ENCODE assay signal across 13 mouse cellular contexts in genomic region chr3:41258291-41258690, GRCm38 (mm10).
A peak's percentile ranks its signal among the peaks of the same experiment; 100 is the strongest.
DNase-seq lines count a peak whose midpoint lies in the region; ATAC-seq and TF ChIP-seq lines count a peak whose summit lies in the region.
"Had no signal": no experiment of that assay in that cellular context is flagged by ENCODE, and none has a peak within 500 bp of the region (broad histone marks: within the 10 kb centered on the region; RNA-seq: fewer than 3 reads in every experiment).

No protein-coding gene starts in this region.

- H3K27me3 ChIP-seq in hindbrain, embryonic 10.5 days (ENCODE audit: insufficient read depth, poor library complexity, severe bottlenecking), result no peaks in the 10 kb centered on the region
- H3K27me3 ChIP-seq in hindbrain, postnatal 0 days (ENCODE audit: insufficient read depth, low read length), result no peaks in the 10 kb centered on the region
- H3K27me3 ChIP-seq in embryonic facial prominence, embryonic 11.5 days (ENCODE audit: control insufficient read depth, insufficient read depth, low read length), result no peaks in the 10 kb centered on the region

- 58% methylated on average over 6 of the region's 6 CpGs for WGBS in hindbrain, embryonic 10.5 days
- 76% methylated on average over 6 of the region's 6 CpGs for WGBS in hindbrain, postnatal 0 days
- 20% methylated on average over 6 of the region's 6 CpGs for WGBS in embryonic facial prominence, embryonic 11.5 days

- TF ChIP-seq CTCF in hindbrain, postnatal 0 days (IDR thresholded peaks at IDR 0.05; ENCODE audit: low read depth), result no peak

- no peaks in the 10 kb centered on the region for H3K4me1 ChIP-seq in hindbrain, embryonic 10.5 days (replicated peaks)
- no peaks in the 10 kb centered on the region for H3K4me1 ChIP-seq in hindbrain, postnatal 0 days (ENCODE audit: insufficient read depth, low read length)
- H3K4me1 ChIP-seq in embryonic facial prominence, embryonic 11.5 days (ENCODE audit: control insufficient read depth, insufficient read depth, low read length), result no peaks in the 10 kb centered on the region

- peak; percentile 42 for DNase-seq in hindbrain, embryonic 10.5 days (ENCODE audit: low spot score)
- DNase-seq in hindbrain, postnatal 0 days (ENCODE audit: low spot score), result no peak
- DNase-seq in embryonic facial prominence, embryonic 11.5 days (ENCODE audit: low spot score), result peak; percentile 93
- DNase-seq in hindlimb bud, embryonic 11.5 days (ENCODE audit: extremely low spot score, low read depth, low spot score), result peak; percentile 79
- peak; percentile 24 for DNase-seq in lung, postnatal 36 days
- DNase-seq in frontal cortex, adult 2 months (ENCODE audit: extremely low spot score in 1 of 2, low spot score in 1 of 2), result no peak
- no peak for DNase-seq in layer of hippocampus, postnatal 36 days
- DNase-seq: cerebellum, adult 11-12 months had no signal

- 0 out of 2 replicates have a peak overlapping the region, but pooled peaks have one; percentile 50 for H3K27ac ChIP-seq in hindbrain, embryonic 10.5 days
- H3K27ac ChIP-seq in hindbrain, postnatal 0 days, result no peak overlapping the region
- 0 out of 2 replicates have a peak overlapping the region, but pooled peaks have one; percentile 52 for H3K27ac ChIP-seq in embryonic facial prominence, embryonic 11.5 days (replicated peaks; ENCODE audit: low read depth, low read length)
- H3K27ac ChIP-seq: macrophage had no signal

- no peak overlapping the region for H3K9ac ChIP-seq in hindbrain, postnatal 0 days (replicated peaks; ENCODE audit: low read length)
- no peak overlapping the region for H3K9ac ChIP-seq in embryonic facial prominence, embryonic 11.5 days (replicated peaks; ENCODE audit: low read length)

- H3K9me3 ChIP-seq in hindbrain, embryonic 10.5 days, result no peaks in the 10 kb centered on the region
- H3K9me3 ChIP-seq in hindbrain, postnatal 0 days (ENCODE audit: low read length), result no peaks in the 10 kb centered on the region
- no peaks in the 10 kb centered on the region for H3K9me3 ChIP-seq in embryonic facial prominence, embryonic 11.5 days (replicated peaks; ENCODE audit: control insufficient read depth, low read length)
- H3K9me3 ChIP-seq: G1E had no signal

- H3K36me3 ChIP-seq in hindbrain, embryonic 10.5 days, result no peaks in the 10 kb centered on the region
- no peaks in the 10 kb centered on the region for H3K36me3 ChIP-seq in hindbrain, postnatal 0 days (ENCODE audit: insufficient read depth, low read length)
- no peaks in the 10 kb centered on the region for H3K36me3 ChIP-seq in embryonic facial prominence, embryonic 11.5 days (replicated peaks; ENCODE audit: control insufficient read depth, insufficient read depth, low read depth, low read length)
- H3K36me3 ChIP-seq: G1E had no signal

- ATAC-seq in hindbrain, postnatal 0 days, result no peak
- peak; percentile 85 for ATAC-seq in embryonic facial prominence, embryonic 11.5 days (replicated peaks; ENCODE audit: insufficient number of reproducible peaks, low FRiP score, low TSS enrichment, low read depth)
- ATAC-seq in granulocyte monocyte progenitor cell, adult 5-6 weeks (replicated peaks; ENCODE audit: poor library complexity, severe bottlenecking), result no peak
- ATAC-seq: intestine, embryonic 16.5 days had no signal

- no peak overlapping the region for H3K4me3 ChIP-seq in hindbrain, embryonic 10.5 days
- H3K4me3 ChIP-seq in hindbrain, postnatal 0 days (ENCODE audit: low read length), result no peak overlapping the region
- no peak overlapping the region for H3K4me3 ChIP-seq in embryonic facial prominence, embryonic 11.5 days (ENCODE audit: low read depth, low read length)
- H3K4me3 ChIP-seq: myocyte had no signal

- H3K4me2 ChIP-seq in hindbrain, postnatal 0 days (ENCODE audit: low read depth, low read length), result no peak overlapping the region
- H3K4me2 ChIP-seq in embryonic facial prominence, embryonic 11.5 days (ENCODE audit: low read depth, low read length), result no peak overlapping the region

Comparison
In these comparisons a context has a peak if more than half of its experiments do, and no peak if none do; other contexts are left out.
1. DNase-seq: peak in hindbrain, embryonic 10.5 days (single experiment), embryonic facial prominence, embryonic 11.5 days (single experiment), hindlimb bud, embryonic 11.5 days (single experiment) and lung, postnatal 36 days (single experiment); none in hindbrain, postnatal 0 days (single experiment), frontal cortex, adult 2 months (0 of 2) and layer of hippocampus, postnatal 36 days (0 of 2).